Mouse (Mus musculus): ENCODE results near the gene Robo1. TPM values are rescaled to one million over a fixed set of nuclear protein-coding genes. Genes with fewer than 3 reads are reported as not detected.

Robo1 gene
- polyA plus RNA-seq, 1 experiment from 2014 or later, result 44.5 TPM

DNA sequence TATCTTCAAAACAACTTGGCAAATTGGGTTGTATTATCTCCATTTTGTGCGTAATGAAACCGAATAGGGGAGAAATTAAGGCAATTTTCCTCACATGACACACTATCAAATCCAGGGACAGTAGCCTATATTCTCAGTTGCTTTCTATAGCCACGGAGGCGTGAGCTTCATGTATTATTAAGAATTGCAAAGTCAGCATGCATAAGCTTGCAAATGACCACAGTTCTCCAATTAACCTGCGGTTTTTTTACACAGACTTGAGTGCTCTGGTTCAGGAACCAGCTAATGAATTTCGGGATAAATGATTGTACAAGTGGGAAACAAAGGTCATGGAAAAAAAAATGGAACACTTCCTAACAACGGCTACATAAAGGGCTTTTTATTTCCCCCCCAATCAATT lies 268.9 kb downstream of the Robo1 start:
- H3K36me3 ChIP-seq (replicated peaks), result no peaks in the 10 kb centered on the region
- H3K9me3 ChIP-seq, result no peaks in the 10 kb centered on the region
- DNase-seq (ENCODE audit: low spot score), result no peak
- 75% methylated on average over 7 of the region's 7 CpGs for WGBS
- H3K27me3 ChIP-seq (replicated peaks; ENCODE audit: low read depth, poor library complexity, severe bottlenecking), result no peaks in the 10 kb centered on the region
- 0 out of 2 replicates have a peak, but pooled peaks cover 7% of the 10 kb centered on the region for H3K4me1 ChIP-seq
- H3K27ac ChIP-seq (replicated peaks), result no peak overlapping the region
- H3K4me3 ChIP-seq, result no peak overlapping the region

DNA sequence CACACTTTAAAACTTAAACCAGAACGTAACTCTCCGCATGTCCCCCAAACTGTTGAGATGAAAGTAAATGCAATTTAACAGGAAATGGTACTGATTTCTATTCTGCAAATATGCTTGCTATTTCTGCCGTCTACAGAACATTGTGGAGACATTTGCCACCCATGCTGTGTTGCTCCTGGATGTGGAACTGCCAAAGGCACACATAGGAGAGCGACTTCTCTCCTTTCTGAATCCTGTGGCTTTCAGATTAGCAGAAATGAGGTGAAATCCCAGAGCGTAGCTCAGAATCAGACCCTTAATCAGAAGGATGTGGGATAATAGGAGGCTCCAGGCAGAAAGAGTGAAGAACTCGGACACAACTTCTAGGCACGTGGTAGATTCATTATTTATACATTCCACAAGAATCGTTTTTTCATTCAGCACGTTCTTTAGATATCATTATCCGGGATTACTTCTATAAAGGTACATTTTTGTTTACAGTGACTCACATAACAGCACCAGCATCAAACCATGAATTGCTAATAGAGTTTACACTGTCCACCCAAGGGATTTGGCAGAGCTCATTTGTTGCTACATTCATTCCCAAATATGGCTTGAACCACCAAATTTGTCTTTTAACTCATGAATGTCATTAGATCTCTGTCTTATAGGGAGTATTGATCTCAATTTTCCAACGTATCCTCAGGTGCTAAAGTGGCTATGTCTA lies 276.5 kb downstream of the Robo1 start:
- H3K27me3 ChIP-seq (replicated peaks; ENCODE audit: low read depth, poor library complexity, severe bottlenecking), result no peaks in the 10 kb centered on the region
- no peaks in the 10 kb centered on the region for H3K9me3 ChIP-seq
- no peak overlapping the region for H3K27ac ChIP-seq (replicated peaks)
- H3K36me3 ChIP-seq (replicated peaks), result no peaks in the 10 kb centered on the region
- DNase-seq (ENCODE audit: low spot score), result no peak
- H3K4me3 ChIP-seq, result no peak overlapping the region
- H3K4me1 ChIP-seq, result peaks cover 12% of the 10 kb centered on the region; the same call in 1 of the 2 replicates
- 84% methylated on average over 11 of the region's 11 CpGs for WGBS

- Histone ChIP-seq H3K27me3 (replicated peaks; ENCODE audit: low read depth, poor library complexity, severe bottlenecking) (no peaks in the 10 kb centered on the region), H3K4me1 (peaks cover 6% of the 10 kb centered on the region; the same call in 1 of the 2 replicates), H3K27ac (replicated peaks) (no peak overlapping the region), H3K36me3 (replicated peaks) (no peaks in the 10 kb centered on the region), H3K4me3 (no peak overlapping the region), H3K9me3 (no peaks in the 10 kb centered on the region)
- WGBS, result 69% methylated on average over 3 of the region's 3 CpGs
- DNase-seq (ENCODE audit: low spot score), result no peak
Observed at GRCm38 (mm10) chr16:72585160-72585813, 277.2 kb downstream of the Robo1 start.

GRCm38 (mm10) chr16:72587376-72588072 lies 279.4 kb downstream of the Robo1 start:
- Histone ChIP-seq H3K9me3 (no peaks in the 10 kb centered on the region), H3K4me3 (no peak overlapping the region), H3K27me3 (replicated peaks; ENCODE audit: low read depth, poor library complexity, severe bottlenecking) (no peaks in the 10 kb centered on the region), H3K27ac (replicated peaks) (no peak overlapping the region), H3K4me1 (peaks cover 5% of the 10 kb centered on the region; the same call in 1 of the 2 replicates), H3K36me3 (replicated peaks) (no peaks in the 10 kb centered on the region)
- WGBS, result 60% methylated on average over 3 of the region's 3 CpGs
- no peak for DNase-seq (ENCODE audit: low spot score)

DNA sequence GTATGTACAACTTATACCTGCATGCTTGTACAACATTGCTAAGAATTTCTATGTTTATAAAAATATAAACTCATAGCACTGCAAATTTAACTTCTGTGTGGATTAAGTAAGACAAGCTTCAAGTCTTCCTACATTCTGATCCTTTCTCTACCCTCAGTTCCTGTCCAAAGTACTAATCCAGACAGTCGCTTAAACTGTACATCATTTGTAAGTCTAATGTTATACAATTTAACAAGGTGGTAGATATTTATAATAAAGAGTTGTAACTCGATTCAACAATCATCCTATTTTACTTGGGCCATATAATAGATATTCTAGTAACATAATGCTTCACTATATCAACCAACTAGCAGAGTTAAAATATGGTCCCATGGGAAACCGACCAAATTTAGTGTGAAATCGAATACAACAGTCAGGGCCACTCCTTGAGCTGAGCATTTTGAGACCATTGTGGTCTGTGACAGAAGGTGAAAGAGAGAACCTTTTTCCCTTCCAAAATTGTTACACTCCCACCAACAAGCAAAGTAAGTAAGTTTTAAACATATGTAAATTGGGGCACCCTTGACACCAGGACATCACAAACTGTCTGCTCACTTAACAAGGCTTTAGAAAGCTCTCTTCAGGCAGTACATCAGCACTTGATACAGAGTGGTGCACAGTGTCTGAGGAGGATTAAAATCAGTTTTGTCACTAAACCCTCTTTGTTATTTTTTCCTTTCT lies 295.5 kb downstream of the Robo1 start:
- 78% methylated on average over 4 of the region's 4 CpGs for WGBS
- H3K9me3 ChIP-seq, result no peaks in the 10 kb centered on the region
- DNase-seq (ENCODE audit: low spot score), result no peak
- no peaks in the 10 kb centered on the region for H3K36me3 ChIP-seq (replicated peaks)
- no peaks in the 10 kb centered on the region for H3K27me3 ChIP-seq (replicated peaks; ENCODE audit: low read depth, poor library complexity, severe bottlenecking)
- H3K27ac ChIP-seq (replicated peaks), result no peak overlapping the region
- peaks cover 2% of the 10 kb centered on the region; the same call in 1 of the 2 replicates for H3K4me1 ChIP-seq
- no peak overlapping the region for H3K4me3 ChIP-seq

DNA sequence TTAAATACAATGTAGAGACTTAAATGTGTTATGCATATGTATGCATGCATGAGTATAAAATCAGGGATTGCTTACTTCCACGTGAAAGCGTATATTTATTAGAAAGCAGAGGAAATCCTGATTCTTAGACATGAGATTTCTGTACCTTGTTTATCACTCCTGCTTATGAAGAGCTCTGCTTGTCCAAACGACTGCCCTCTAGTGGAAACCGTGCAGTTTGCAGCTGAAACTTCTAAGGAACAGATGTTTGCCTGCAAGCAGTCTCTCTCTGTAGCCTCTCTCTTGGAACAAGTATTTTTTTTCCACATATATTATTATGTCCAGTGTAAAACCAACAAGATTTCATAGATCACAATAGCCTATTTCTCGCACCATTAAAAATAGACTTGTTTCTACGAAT lies 297.0 kb downstream of the Robo1 start:
- no peaks in the 10 kb centered on the region for H3K27me3 ChIP-seq (replicated peaks; ENCODE audit: low read depth, poor library complexity, severe bottlenecking)
- H3K27ac ChIP-seq (replicated peaks), result no peak overlapping the region
- peaks cover 2% of the 10 kb centered on the region; the same call in 1 of the 2 replicates for H3K4me1 ChIP-seq
- no peaks in the 10 kb centered on the region for H3K9me3 ChIP-seq
- H3K4me3 ChIP-seq, result no peak overlapping the region
- no peaks in the 10 kb centered on the region for H3K36me3 ChIP-seq (replicated peaks)
- DNase-seq (ENCODE audit: low spot score), result peak; percentile 83
- 23% methylated on average over 6 of the region's 6 CpGs for WGBS

DNA sequence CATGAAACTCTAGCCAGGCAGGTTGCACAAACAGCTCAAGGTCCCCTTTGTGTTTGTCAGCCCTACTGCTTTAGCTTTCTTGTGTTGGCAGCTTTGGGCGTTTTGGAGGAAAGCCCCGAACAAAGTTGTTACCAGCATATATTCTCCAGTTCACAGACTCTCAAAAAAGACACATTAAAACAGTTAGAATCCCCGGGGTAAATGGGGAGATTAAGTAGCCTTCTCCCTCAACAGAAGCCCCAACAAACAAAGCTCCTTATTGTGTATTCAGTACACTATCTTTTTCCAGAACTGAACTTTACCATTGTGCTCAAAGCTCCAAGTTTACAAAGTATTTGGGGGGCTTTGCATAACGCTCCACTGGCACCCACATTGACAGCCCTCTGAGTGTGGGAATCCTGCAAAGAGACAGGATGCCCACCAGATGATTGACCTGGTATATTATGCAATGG lies 302.6 kb downstream of the Robo1 start:
- H3K36me3 ChIP-seq (replicated peaks), result no peaks in the 10 kb centered on the region
- H3K27me3 ChIP-seq (replicated peaks; ENCODE audit: low read depth, poor library complexity, severe bottlenecking), result no peaks in the 10 kb centered on the region
- no peak overlapping the region for H3K27ac ChIP-seq (replicated peaks)
- DNase-seq (ENCODE audit: low spot score), result no peak
- 10% methylated on average over 4 of the region's 4 CpGs for WGBS
- no peaks in the 10 kb centered on the region for H3K9me3 ChIP-seq
- no peak overlapping the region for H3K4me3 ChIP-seq
- H3K4me1 ChIP-seq, result peaks cover 13% of the 10 kb centered on the region

- Histone ChIP-seq H3K27ac (replicated peaks) (no peak overlapping the region), H3K4me3 (no peak overlapping the region), H3K9me3 (no peaks in the 10 kb centered on the region), H3K27me3 (replicated peaks; ENCODE audit: low read depth, poor library complexity, severe bottlenecking) (no peaks in the 10 kb centered on the region), H3K4me1 (peaks cover 13% of the 10 kb centered on the region), H3K36me3 (replicated peaks) (no peaks in the 10 kb centered on the region)
- no peak for DNase-seq (ENCODE audit: low spot score)
- WGBS, result 3% methylated on average over 1 of the region's 1 CpGs
Observed at GRCm38 (mm10) chr16:72614898-72615297, 306.8 kb downstream of the Robo1 start.

GRCm38 (mm10) chr16:72615360-72615759 lies 307.3 kb downstream of the Robo1 start:
- Histone ChIP-seq H3K36me3 (replicated peaks) (no peaks in the 10 kb centered on the region), H3K9me3 (no peaks in the 10 kb centered on the region), H3K27ac (replicated peaks) (no peak overlapping the region), H3K4me1 (peaks cover 13% of the 10 kb centered on the region), H3K4me3 (no peak overlapping the region), H3K27me3 (replicated peaks; ENCODE audit: low read depth, poor library complexity, severe bottlenecking) (no peaks in the 10 kb centered on the region)
- DNase-seq (ENCODE audit: low spot score), result no peak
- 51% methylated on average over 2 of the region's 2 CpGs for WGBS

DNA sequence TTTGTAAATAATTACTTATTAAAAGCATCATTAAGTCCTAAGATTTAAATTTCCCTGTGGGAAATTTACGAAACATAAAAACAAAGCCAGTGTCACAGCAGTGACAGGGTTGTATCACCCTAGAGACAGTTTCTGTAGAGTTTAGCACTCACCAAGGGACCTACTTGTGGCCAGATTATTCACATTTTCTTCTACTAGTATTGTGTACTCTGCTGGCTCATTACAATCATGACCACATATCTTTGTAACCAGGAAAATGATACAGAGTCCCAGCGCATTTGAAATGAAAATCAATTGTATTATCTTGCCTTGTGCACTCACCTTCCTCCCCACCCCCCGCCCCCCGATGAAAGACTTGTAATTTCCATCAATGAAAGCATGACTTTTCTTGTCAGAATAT lies 314.3 kb downstream of the Robo1 start:
- no peaks in the 10 kb centered on the region for H3K9me3 ChIP-seq
- 90% methylated on average over 4 of the region's 4 CpGs for WGBS
- H3K4me1 ChIP-seq, result no peaks in the 10 kb centered on the region
- no peak overlapping the region for H3K27ac ChIP-seq (replicated peaks)
- no peak for DNase-seq (ENCODE audit: low spot score)
- no peaks in the 10 kb centered on the region for H3K36me3 ChIP-seq (replicated peaks)
- H3K4me3 ChIP-seq, result no peak overlapping the region
- no peaks in the 10 kb centered on the region for H3K27me3 ChIP-seq (replicated peaks; ENCODE audit: low read depth, poor library complexity, severe bottlenecking)

DNA sequence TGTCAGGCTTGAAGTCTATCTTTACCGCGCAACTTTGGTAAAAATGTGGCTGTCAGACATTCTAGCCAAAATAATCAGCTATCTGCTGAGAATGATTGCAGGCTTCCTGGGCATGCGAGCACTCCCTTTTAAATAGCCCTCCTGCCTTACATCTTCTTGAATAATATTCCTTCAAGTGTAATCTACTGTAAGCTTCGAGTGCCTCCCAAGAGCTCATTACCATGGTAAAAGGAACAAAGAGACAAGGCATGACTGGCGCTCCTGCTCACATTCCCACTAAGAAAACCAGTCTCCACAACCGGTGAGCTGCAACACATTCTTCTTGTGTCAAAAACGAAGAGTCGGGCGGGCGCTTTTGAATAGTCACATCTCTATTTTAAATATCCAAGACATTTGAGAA lies 314.8 kb downstream of the Robo1 start:
- Histone ChIP-seq H3K36me3 (replicated peaks) (no peaks in the 10 kb centered on the region), H3K9me3 (no peaks in the 10 kb centered on the region), H3K4me3 (no peak overlapping the region), H3K4me1 (no peaks in the 10 kb centered on the region), H3K27me3 (replicated peaks; ENCODE audit: low read depth, poor library complexity, severe bottlenecking) (no peaks in the 10 kb centered on the region), H3K27ac (replicated peaks) (no peak overlapping the region)
- 87% methylated on average over 10 of the region's 10 CpGs for WGBS
- DNase-seq (ENCODE audit: low spot score), result no peak

DNA sequence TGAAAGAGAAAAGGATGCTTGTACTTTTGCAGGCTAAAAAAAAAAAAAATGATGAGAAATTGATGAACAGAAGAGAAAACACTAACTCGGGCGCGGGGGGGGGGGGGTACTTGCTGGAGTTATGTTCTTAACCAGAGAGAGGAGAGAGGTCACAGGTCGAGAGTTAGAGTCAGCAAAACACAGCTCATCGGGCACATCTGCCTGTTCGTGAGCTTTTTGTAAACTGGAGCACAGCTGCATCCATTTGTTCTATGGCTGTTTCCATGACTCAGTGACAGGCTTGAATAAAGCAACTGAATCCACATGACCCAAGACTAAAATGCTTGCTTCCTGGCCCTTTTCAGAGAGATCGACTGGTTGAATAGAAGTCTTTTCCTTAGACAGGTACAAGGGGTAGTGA lies 325.7 kb downstream of the Robo1 start:
- H3K4me1 ChIP-seq, result 0 out of 2 replicates have a peak, but pooled peaks cover 3% of the 10 kb centered on the region
- WGBS, result 48% methylated on average over 7 of the region's 7 CpGs
- H3K27ac ChIP-seq (replicated peaks), result no peak overlapping the region; the same call in 1 of the 2 replicates
- H3K36me3 ChIP-seq (replicated peaks), result no peaks in the 10 kb centered on the region
- H3K27me3 ChIP-seq (replicated peaks; ENCODE audit: low read depth, poor library complexity, severe bottlenecking), result no peaks in the 10 kb centered on the region
- no peak overlapping the region for H3K4me3 ChIP-seq
- no peaks in the 10 kb centered on the region for H3K9me3 ChIP-seq
- no peak for DNase-seq (ENCODE audit: low spot score)
